8 mouse cellular contexts compared by ENCODE assay signal in genomic region chr10:24789747-24790545, GRCm38 (mm10). TPM values are rescaled to one million over a fixed set of nuclear protein-coding genes. Genes with fewer than 3 reads are reported as not detected.
DNase-seq lines count a peak whose midpoint lies in the region; ATAC-seq and TF ChIP-seq lines count a peak whose summit lies in the region.

No protein-coding gene starts in this region.

- H3K36me3 ChIP-seq in forebrain, embryonic 11.5 days (ENCODE audit: control insufficient read depth, insufficient read depth, low read length), result no peaks in the 10 kb centered on the region
- no peaks in the 10 kb centered on the region for H3K36me3 ChIP-seq in forebrain, embryonic 16.5 days (ENCODE audit: control insufficient read depth, insufficient read depth)
- H3K36me3 ChIP-seq in stomach, postnatal 0 days (ENCODE audit: control insufficient read depth, insufficient read depth, low read length), result no peaks in the 10 kb centered on the region

- no peak overlapping the region for H3K4me2 ChIP-seq in forebrain, embryonic 11.5 days (ENCODE audit: low read depth, low read length, severe bottlenecking)
- no peak overlapping the region for H3K4me2 ChIP-seq in forebrain, embryonic 16.5 days (ENCODE audit: low read length)
- H3K4me2 ChIP-seq in stomach, postnatal 0 days (replicated peaks; ENCODE audit: low read depth), result no peak overlapping the region

- 71% methylated on average over 11 of the region's 11 CpGs for WGBS in forebrain, embryonic 11.5 days
- WGBS in forebrain, embryonic 16.5 days, result 71% methylated on average over 11 of the region's 11 CpGs
- WGBS in large intestine, adult 2 months, result 49% methylated on average over 11 of the region's 11 CpGs
- 76% methylated on average over 11 of the region's 11 CpGs for WGBS in stomach, postnatal 0 days

- no peak overlapping the region for H3K4me3 ChIP-seq in forebrain, embryonic 11.5 days (ENCODE audit: low read depth, low read length)
- no peak overlapping the region for H3K4me3 ChIP-seq in forebrain, embryonic 16.5 days (replicated peaks; ENCODE audit: low read length)
- no peak overlapping the region for H3K4me3 ChIP-seq in stomach, postnatal 0 days (ENCODE audit: low read depth, low read length)

- ATAC-seq in forebrain, embryonic 11.5 days (replicated peaks; ENCODE audit: low FRiP score), result no peak
- no peak for ATAC-seq in forebrain, embryonic 16.5 days
- peak; percentile 76; the same call in 1 of the 2 replicates for ATAC-seq in stomach, postnatal 0 days (ENCODE audit: low FRiP score, low TSS enrichment)

- H3K9me3 ChIP-seq in forebrain, embryonic 11.5 days (ENCODE audit: control insufficient read depth, low read length), result no peaks in the 10 kb centered on the region
- no peaks in the 10 kb centered on the region for H3K9me3 ChIP-seq in forebrain, embryonic 16.5 days (ENCODE audit: control insufficient read depth, low read length)
- no peaks in the 10 kb centered on the region for H3K9me3 ChIP-seq in stomach, postnatal 0 days (ENCODE audit: control insufficient read depth, low read length)

- no peaks in the 10 kb centered on the region for H3K4me1 ChIP-seq in forebrain, embryonic 11.5 days (replicated peaks; ENCODE audit: control insufficient read depth, insufficient read depth, low read length)
- H3K4me1 ChIP-seq in forebrain, embryonic 16.5 days (replicated peaks; ENCODE audit: control insufficient read depth, insufficient read depth, low read length), result no peaks in the 10 kb centered on the region
- no peaks in the 10 kb centered on the region for H3K4me1 ChIP-seq in stomach, postnatal 0 days (replicated peaks; ENCODE audit: control insufficient read depth, insufficient read depth)

- H3K9ac ChIP-seq in forebrain, embryonic 11.5 days (ENCODE audit: low read length), result no peak overlapping the region
- no peak overlapping the region for H3K9ac ChIP-seq in forebrain, embryonic 16.5 days (replicated peaks; ENCODE audit: low read depth, low read length)
- H3K9ac ChIP-seq in stomach, postnatal 0 days (ENCODE audit: low read length), result no peak overlapping the region

- DNase-seq in forebrain, embryonic 11.5 days (ENCODE audit: low spot score), result peak; percentile 69
- DNase-seq in CD4-positive helper T cell, adult 2 months (ENCODE audit: low read depth, low spot score), result peak; percentile 59
- DNase-seq in adrenal gland, postnatal 25 days, result peak; percentile 52
- DNase-seq in frontal cortex, postnatal 36 days (ENCODE audit: low spot score in 2 of 2), result peak; percentile 22 to 25
- peak; percentile 27 for DNase-seq in large intestine, adult 2 months (ENCODE audit: low read depth, low spot score)
- DNase-seq in lung, postnatal 36 days, result peak; percentile 67
- DNase-seq in stomach, postnatal 0 days (ENCODE audit: low spot score), result peak; percentile 75

- TF ChIP-seq EP300 in stomach, postnatal 0 days (optimal IDR thresholded peaks at IDR 0.05), result no peak

- peak; percentile 80 for TF ChIP-seq CTCF in stomach, postnatal 0 days (IDR thresholded peaks at IDR 0.05; ENCODE audit: low read depth)

- H3K27me3 ChIP-seq in forebrain, embryonic 11.5 days (ENCODE audit: control insufficient read depth, insufficient read depth, low read length), result no peaks in the 10 kb centered on the region
- H3K27me3 ChIP-seq in forebrain, embryonic 16.5 days (replicated peaks; ENCODE audit: control insufficient read depth, insufficient read depth, low read length), result no peaks in the 10 kb centered on the region
- H3K27me3 ChIP-seq in stomach, postnatal 0 days (ENCODE audit: control insufficient read depth, insufficient read depth, low read length), result no peaks in the 10 kb centered on the region

- no peak overlapping the region for H3K27ac ChIP-seq in forebrain, embryonic 11.5 days (ENCODE audit: low read depth, low read length)
- no peak overlapping the region for H3K27ac ChIP-seq in forebrain, embryonic 16.5 days (ENCODE audit: low read length)
- H3K27ac ChIP-seq in stomach, postnatal 0 days (replicated peaks), result no peak overlapping the region

RNA-seq across cellular contexts. Expression of gene Enpp3, which starts 52.7 kb away (rescaled TPM):
- 4.1 and 6.4 TPM in 2 replicates for polyA plus RNA-seq in forebrain, embryonic 11.5 days (2014; fragmentation: Nextera tagmentation; extraction: Ambion mirVana)
- 2.9 and 3.9 TPM in 2 replicates for polyA plus RNA-seq in forebrain, embryonic 16.5 days (2015; fragmentation: Nextera tagmentation; extraction: Ambion mirVana)
- 3.1 and 3.4 TPM in 2 replicates for total RNA-seq in adrenal gland, postnatal 25 days (2021)
- polyA plus RNA-seq in large intestine, adult 2 months (2012; rRNA removed), result 2.2 and 23.4 TPM in 2 replicates
- polyA plus RNA-seq in stomach, postnatal 0 days (2015; fragmentation: Nextera tagmentation; extraction: Ambion mirVana), result 3.4 TPM in 2 replicates

Comparison
In these comparisons a context has a peak if more than half of its experiments do, and no peak if none do; other contexts are left out.
1. DNase-seq: peak in every context shown above with its lines; median percentile 75 in stomach, postnatal 0 days; 69 in forebrain, embryonic 11.5 days; 67 in lung, postnatal 36 days; 59 in CD4-positive helper T cell, adult 2 months; 52 in adrenal gland, postnatal 25 days; 27 in large intestine, adult 2 months; 24 in frontal cortex, postnatal 36 days.